ENCODE assay signal across 15 mouse cellular contexts in genomic region chr3:45968655-45969054, GRCm38 (mm10).
"Had no signal": no experiment of that assay in that cellular context is flagged by ENCODE, and none has a peak within 500 bp of the region (broad histone marks: within the 10 kb centered on the region; RNA-seq: fewer than 3 reads in every experiment).

No protein-coding gene starts in this region.

- ATAC-seq: liver, embryonic 12.5 days; liver, postnatal 0 days; lung, postnatal 0 days; midbrain, embryonic 13.5 days; midbrain, embryonic 15.5 days; midbrain, embryonic 16.5 days had no signal

- DNase-seq: liver; liver, embryonic 13.5 days; liver, postnatal 0 days; lung, adult 18-20 months; lung, adult 2 months; lung, embryonic 14.5 days; lung, postnatal 10 days; lung, postnatal 14 days; lung, postnatal 36 days; midbrain, embryonic 14.5 days had no signal
